Mouse (Mus musculus) CD4-positive naive resting alpha-beta T cell, adult 57 days (primary cell): ENCODE data around the gene Reg2. TPM values are rescaled to one million over a fixed set of nuclear protein-coding genes. Genes with fewer than 3 reads are reported as not detected.

Experiments
- total RNA-seq: library from RNA; stranded (reverse); gene quantifications from one replicate; pipeline ENCODE4 v1.2.4, GENCODE M21; 2023

The Reg2 gene
- not detected for total RNA-seq

DNA sequence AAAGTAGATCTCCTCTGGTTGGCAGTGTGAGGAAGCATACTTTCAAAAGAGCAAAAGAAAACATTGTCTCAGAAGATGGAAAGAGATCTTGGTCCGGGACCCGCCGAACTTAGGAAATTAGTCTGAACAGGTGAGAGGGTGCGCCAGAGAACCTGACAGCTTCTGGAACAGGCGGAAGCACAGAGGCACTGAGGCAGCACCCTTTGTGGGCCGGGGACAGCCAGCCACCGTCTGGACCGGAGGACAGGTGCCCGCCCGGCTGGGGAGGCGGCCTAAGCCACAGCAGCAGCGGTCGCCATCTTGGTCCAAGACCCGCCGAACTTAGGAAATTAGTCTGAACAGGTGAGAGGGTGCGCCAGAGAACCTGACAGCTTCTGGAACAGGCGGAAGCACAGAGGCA is at the start of gene Reg2:
Gene Reg2, plus strand, starts transcription at position 301 of the 400 bp plus-strand sequence.

DNA sequence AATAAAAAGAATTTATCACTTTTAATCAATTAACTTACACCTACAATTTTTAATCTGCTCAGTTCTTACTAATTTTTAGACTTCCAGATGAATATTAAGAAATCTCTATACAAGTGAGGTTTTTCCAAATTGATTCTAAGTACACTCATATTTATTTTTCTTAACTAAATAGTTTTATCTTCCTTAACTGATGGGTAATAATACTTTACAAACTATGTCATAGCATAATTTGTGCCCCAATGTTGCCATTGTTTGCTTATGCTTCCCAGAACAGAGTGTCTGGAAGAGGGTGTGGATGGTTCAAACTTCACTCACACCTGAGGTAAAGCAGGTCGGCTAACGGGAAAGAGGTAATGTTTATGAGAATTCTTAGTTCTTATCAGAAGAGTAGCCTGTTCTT is 25.1 kb upstream of the Reg2 start, which contains the start of gene Reg3b:
Gene Reg3b, plus strand, starts transcription at position 301 of the 400 bp plus-strand sequence.

DNA sequence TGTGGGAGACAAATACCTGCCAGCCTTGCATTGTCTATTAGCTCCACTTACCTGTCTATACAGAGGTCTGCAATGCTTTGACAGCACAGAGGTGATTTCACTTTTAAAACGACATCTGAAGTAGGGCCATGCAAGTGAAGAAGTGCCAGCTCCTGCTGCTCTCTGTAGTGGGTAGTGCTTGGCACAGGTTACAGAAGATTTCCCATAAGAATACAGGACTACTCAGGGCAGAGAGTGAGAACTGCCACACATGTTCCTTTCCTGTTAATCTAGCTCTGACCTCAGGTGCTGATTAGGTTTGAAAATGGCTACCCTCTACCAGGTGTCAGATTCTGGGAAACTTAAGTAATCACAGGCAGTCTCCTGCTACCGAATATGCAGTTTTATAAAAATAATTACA is 16.7 kb upstream of the Reg2 start, which contains the start of gene Reg3d:
Gene Reg3d, minus strand, starts transcription at position 101 of the 400 bp plus-strand sequence.

DNA sequence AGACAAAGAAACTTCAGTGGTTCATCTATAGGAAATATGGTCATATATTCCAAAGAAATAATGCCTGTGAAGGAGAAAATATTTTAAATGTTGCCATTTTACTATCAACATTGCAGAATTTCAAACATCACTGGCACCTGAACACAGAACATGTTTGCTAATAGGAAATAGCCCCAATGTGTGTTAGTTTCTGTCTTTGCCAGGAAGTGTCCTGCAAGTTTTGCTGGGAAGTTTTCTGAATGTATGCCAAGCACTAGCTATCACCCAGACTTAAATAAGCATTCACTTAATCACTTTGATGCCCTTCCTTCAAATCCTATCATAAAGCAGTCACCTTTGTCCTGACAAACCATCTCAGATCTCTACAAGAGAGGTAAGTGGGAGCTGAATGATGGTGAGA is 15.0 kb upstream of the Reg2 start, which contains the start of gene Reg3a:
Gene Reg3a, plus strand, starts transcription at position 301 of the 400 bp plus-strand sequence.

DNA sequence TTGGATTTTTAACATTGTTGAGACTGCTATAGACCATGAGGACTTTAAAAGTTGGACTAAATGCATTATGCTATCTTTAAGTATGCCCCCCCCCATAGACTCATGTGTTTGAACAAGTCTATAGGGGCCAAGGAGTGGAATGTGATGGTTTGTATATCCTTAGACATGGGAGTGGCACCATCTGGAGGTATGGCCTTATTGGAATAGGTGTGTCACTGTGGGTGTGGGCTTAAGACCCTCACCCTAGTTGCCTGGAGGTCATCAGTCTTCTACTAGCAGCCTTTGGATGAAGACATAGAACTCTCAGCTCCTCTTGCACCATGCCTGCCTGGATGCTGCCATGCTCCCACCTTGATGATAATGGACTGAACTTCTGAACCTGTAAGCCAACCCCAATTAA is 27.0 kb downstream of the Reg2 start, which contains the start of gene Reg1:
Gene Reg1, plus strand, starts transcription at position 301 of the 400 bp plus-strand sequence.

Other genes starting within 250 kb of the Reg2 start
- not detected for gene Reg3b, start 25.0 kb upstream of the Reg2 start, total RNA-seq
- gene Reg3d, start 16.8 kb upstream of the Reg2 start, total RNA-seq = not detected
- gene Reg3a, start 14.9 kb upstream of the Reg2 start, total RNA-seq = not detected
- gene Reg1, start 27.1 kb downstream of the Reg2 start, total RNA-seq = not detected
- gene Reg3g, start 73.2 kb downstream of the Reg2 start, total RNA-seq = not detected